Mouse (Mus musculus) cerebral cortex, adult 2 months (tissue): ENCODE data around the gene Nkx2-2.

Source experiments
- WGBS: fragments of 180-500 bp; shearing (Covaris S2); methylation state at CpG from one replicate; pipeline ENCODE4 v1.1.7; 2018; 5-methylcytosine and 5-hydroxymethylcytosine counted together

Gene Nkx2-2

DNA sequence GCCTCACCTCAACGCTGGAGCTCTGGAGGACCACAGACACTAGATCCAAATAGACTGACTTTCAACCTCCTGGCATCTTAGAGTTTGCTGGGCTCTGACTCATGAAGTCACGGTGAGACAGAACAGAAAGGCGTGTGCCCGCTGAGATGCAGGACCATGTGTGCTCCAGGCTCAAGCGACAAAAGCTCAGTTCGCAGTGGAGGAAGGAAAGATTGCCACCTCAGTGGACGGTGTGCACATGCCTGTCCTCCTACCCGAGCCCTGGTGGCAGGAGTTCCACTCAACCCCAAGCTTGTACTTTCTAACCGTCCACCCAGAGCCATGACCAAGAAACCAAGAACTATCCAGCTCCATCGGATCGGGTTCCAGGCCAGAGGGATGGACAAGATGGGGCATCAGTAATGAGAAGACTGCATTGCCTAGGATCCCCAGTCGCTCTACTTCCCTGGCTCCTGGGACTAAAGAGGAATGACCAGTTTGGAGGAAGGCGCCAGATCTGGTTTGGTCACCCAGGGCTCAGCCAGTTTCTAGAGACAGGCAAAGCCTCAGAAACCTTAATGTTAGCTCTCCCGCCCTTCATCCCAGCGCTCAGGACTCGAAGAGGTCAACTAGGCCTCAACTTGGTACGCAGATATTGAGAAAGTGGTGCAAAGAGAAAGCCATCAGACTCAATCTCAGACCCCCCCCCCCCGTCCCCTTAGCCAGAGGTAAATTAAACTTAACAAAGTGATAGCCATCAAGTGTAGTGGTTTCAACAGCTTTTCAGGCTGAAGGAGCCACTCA is 11.9 kb downstream of the Nkx2-2 start:
- WGBS, result 36% methylated on average over 18 of the region's 18 CpGs

DNA sequence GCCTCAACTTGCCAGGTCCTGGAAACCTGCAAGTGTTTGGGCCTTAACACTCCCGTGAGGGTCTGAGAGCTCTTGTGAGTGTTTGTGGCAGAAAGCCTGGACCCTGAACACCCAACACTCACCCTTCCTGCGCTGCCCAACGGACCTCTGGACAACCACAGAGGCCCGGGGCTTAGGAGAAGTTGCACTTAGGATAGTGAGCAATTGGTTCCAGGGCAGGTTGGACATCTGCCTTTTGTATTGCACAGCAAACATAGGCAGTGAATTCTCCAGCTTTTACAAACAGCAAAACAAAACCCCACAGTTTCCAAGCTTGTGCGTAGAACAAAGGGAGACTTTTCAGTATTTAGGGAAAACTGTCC is 12.8 kb downstream of the Nkx2-2 start:
- 25% methylated on average over 5 of the region's 5 CpGs for WGBS

GRCm38 (mm10) chr2:147180649-147181303 is 13.3 kb downstream of the Nkx2-2 start:
- WGBS, result 20% methylated on average over 32 of the region's 32 CpGs

DNA sequence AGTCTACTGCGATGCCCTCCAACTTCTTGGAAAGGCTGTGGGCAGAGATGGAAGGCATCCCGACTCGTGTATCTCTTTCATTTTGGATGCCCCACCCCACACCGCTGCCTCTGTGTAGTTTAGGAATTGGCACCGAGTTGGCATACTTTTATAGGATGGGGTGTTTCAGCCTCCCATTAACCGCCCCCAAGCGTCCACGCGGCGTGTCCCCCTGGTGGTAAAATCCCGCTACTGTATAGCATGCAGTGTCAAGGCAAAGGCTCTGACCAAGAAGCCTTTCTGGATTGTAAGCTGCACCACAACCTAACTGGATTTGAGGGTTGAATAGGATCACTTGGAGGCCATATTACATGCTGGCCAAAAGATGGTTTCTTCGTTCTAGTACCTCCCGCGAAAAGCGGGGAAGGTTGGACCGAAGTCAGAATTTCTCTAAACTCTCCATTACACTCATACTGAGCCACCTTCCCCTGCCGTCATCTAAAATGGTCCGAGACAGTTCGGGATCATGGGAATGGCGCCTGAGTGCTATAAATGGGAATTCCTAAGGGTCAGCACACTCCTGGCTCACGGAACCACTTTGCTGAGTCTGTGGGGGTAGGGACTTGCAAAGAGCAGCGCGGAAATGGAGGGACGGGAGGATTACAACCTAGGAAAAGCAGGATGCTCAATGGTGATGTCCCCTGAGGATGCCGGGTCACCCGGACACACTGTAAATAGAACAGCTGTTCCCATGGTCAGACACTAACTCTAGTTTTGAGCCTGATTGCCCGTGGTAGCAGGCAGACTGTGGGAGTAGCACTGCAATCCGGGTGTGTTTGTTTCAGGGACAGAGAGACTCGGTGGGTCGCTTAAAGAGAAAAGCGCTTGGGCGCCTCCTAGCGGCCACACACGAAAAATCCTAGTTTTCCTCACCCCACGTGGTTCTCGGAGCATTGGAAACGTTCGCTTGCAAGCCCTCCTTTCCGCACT is 15.7 kb downstream of the Nkx2-2 start:
- under 1% methylated on average over 39 of the region's 39 CpGs for WGBS

DNA sequence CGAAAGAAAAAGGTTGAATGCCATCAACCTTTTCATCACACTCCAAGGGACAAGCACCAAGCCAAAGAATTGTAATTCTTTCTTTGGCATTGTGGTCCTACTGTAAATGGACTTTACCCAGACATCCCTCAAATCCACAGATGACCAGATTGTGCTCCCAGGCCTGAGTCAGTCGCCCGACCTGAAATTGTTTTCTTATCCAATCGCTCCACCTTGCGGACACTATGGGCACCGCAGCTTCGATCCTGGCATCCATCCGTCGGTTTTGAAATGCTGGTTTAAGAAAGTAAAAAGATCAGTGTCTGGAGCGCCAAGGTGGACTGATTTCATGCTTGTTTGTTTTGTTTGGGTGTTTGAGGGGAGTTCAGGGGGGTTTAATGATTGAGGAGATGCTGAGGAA is 16.4 kb downstream of the Nkx2-2 start:
- 7% methylated on average over 10 of the region's 10 CpGs for WGBS

DNA sequence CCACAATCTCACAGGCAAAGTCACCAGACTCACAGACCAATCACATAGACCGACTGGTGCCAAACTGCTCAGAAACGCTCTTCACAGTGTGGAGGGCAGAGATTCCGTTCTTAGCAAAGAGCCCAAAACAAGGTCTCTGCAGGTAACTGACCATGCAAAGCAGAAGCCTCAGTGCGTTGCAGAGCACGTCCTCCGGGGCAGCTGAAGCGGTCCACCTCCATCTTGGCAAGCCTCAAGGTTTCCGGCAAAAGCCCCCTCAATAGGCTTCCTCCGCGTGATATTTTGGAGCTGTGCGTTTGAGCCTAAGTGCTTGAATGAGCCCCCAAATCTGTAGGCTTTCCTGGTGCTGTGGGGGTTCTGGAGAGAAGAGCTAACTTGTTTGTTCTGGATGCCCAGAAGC is 18.7 kb downstream of the Nkx2-2 start:
- WGBS, result 88% methylated on average over 11 of the region's 11 CpGs

- 71% methylated on average over 9 of the region's 9 CpGs for WGBS
Measured at GRCm38 (mm10) chr2:147170538-147170937, 23.5 kb downstream of the Nkx2-2 start.

DNA sequence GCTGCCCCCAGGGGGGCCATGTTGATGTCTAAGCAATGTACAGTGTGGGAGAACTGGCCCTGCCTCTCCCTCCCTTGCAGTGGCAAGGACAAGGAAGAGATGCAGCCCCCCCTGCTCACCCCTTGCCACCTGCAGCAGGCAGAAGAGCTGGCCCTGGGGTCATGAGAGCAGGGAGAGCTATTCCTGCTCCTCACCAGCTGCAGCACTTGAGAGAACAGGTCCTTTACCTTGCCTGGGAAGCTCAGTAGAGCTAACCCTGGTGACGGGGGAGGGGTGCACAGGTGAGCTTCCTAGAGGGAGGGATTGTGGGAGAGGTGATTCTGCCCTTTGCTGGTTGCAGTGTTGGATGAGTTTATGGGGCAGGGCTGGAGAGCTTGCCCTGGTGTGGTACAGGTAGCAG is 28.2 kb downstream of the Nkx2-2 start:
- WGBS, result 89% methylated on average over 1 of the region's 1 CpGs

DNA sequence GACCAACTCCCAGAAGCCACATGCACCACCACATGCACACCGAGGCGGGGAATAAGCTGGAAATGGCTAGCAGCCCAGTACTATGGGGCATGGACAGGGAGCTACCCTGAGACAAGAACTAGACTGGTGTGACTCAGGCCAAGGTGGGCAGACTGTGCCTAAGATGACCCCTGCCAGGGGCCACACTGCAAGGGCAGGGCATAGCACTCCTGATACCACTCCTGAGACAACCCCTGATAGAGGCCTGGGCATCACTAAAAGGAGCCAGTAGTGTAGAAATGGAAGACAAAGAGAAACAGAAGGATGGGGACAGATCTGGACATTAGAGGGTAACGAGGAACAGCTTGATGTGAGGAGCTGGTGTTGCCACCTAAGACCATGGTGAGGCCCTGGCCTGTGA is 28.7 kb downstream of the Nkx2-2 start:
- WGBS, result 89% methylated on average over 3 of the region's 3 CpGs

DNA sequence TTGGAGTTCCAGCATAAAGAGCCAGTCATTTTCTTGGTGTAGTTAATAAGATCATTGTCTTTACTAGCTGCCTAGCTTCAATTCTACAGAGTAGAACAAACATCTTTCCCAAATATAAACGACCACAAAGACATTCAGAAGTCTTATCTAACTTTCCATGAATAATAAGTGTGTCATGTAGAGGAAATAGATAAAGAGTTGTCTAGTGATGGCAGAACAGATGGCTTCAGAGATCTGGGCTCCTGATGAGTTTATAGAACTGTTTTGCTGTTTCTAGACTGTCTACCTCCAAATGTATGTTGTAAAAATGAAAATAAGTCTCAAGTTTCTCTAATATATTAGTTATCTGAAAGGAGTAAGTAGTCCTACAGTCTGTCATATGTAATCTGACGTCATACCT is 41.5 kb downstream of the Nkx2-2 start:
- WGBS, result 56% methylated on average over 2 of the region's 2 CpGs
